Mouse (Mus musculus) stomach, postnatal 0 days (tissue): ENCODE measurements around the gene Lclat1. TPM values are rescaled to one million over a fixed set of nuclear protein-coding genes. Genes with fewer than 3 reads are reported as not detected.

ENCODE experiments used
- ATAC-seq: fragments of 200-750 bp; cut with Nextera tagmentation; 2 replicates; pipeline ENCODE4 v1.8.0; 2017; ENCODE audit not compliant: low FRiP score, low TSS enrichment
- DNase-seq: peaks from one replicate; pipeline ENCODE4 v3.0.0-alpha.2; 2016; ENCODE audit warnings: low spot score
- H3K27ac ChIP-seq: fragments of 300-500 bp; sonication (generic); replicated peaks from 2 replicates; pipeline ENCODE4 v1.5.1; 2014; ENCODE audit warnings: mild to moderate bottlenecking, control low read depth
- H3K27me3 ChIP-seq: fragments of 300-500 bp; sonication (generic); 2 replicates; pipeline ENCODE4 v1.6.1; 2014; ENCODE audit warnings: low read length; ENCODE audit not compliant: control insufficient read depth, insufficient read depth
- H3K36me3 ChIP-seq: fragments of 300-500 bp; sonication (generic); 2 replicates; pipeline ENCODE4 v1.6.1; 2014; ENCODE audit warnings: low read length, mixed read lengths; ENCODE audit not compliant: control insufficient read depth, insufficient read depth
- H3K4me1 ChIP-seq: fragments of 300-500 bp; sonication (generic); replicated peaks from 2 replicates; pipeline ENCODE4 v1.6.1; 2014; ENCODE audit warnings: antibody characterized with exemption; ENCODE audit not compliant: control insufficient read depth, insufficient read depth
- H3K4me2 ChIP-seq: fragments of 300-500 bp; sonication (generic); replicated peaks from 2 replicates; pipeline ENCODE4 v1.6.1; 2014; ENCODE audit warnings: low read depth, mild to moderate bottlenecking, control low read depth, moderate library complexity
- H3K4me3 ChIP-seq: fragments of 300-500 bp; sonication (generic); 2 replicates; pipeline ENCODE4 v1.5.1; 2014; ENCODE audit warnings: low read depth, low read length, control low read depth
- H3K9ac ChIP-seq: fragments of 300-500 bp; sonication (generic); 2 replicates; pipeline ENCODE4 v1.6.1; 2014; ENCODE audit warnings: mild to moderate bottlenecking, low read length, control low read depth, mixed read lengths
- H3K9me3 ChIP-seq: fragments of 300-500 bp; sonication (generic); 2 replicates; pipeline ENCODE4 v1.6.1; 2016; ENCODE audit warnings: low read length; ENCODE audit not compliant: control insufficient read depth
- CTCF ChIP-seq: IDR thresholded peaks from 2 replicates; pipeline ENCODE4 v1.5.1; 2016; ENCODE audit warnings: antibody characterized with exemption, low read depth, mild to moderate bottlenecking, moderate library complexity
- EP300 ChIP-seq: optimal IDR thresholded peaks from 2 replicates; pipeline ENCODE3; 2016; ENCODE audit warnings: antibody characterized with exemption
- WGBS: fragments of 180-500 bp; shearing (Covaris S2); extraction: QIAGEN DNeasy Blood & Tissue Kit; methylation state at CpG from one replicate; pipeline ENCODE4 v1.1.7; 2014; 5-methylcytosine and 5-hydroxymethylcytosine counted together
- polyA plus RNA-seq: library from polyadenylated mRNA; unstranded; fragments of >200 nt; fragmentation: Nextera tagmentation; extraction: Ambion mirVana; gene quantifications from 2 replicates; pipeline ENCODE4 v1.2.1, GENCODE M21; 2015

Lclat1 gene
- polyA plus RNA-seq, 1 experiment from 2014 or later = 4.3 TPM

GRCm38 (mm10) chr17:73284301-73284700, 176.5 kb downstream of the Lclat1 start:
- Histone ChIP-seq H3K4me2 (no peak overlapping the region), H3K27ac (no peak overlapping the region), H3K36me3 (no peaks in the 10 kb centered on the region), H3K27me3 (no peaks in the 10 kb centered on the region), H3K4me3 (no peak overlapping the region), H3K9me3 (no peaks in the 10 kb centered on the region), H3K9ac (no peak overlapping the region), H3K4me1 (no peaks in the 10 kb centered on the region)
- WGBS = 32% methylated on average over 2 of the region's 2 CpGs
- no peak for TF ChIP-seq CTCF
- no peak for TF ChIP-seq EP300
- ATAC-seq (no peak), DNase-seq (no peak)

Other genes with a start within 250 kb of the Lclat1 start
- gene Lbh, start 189.7 kb upstream of the Lclat1 start, polyA plus RNA-seq = 2.0 and 2.7 TPM in 2 replicates